Mouse (Mus musculus) stomach, embryonic 15.5 days (tissue): ENCODE measurements at regions not wholly inside any gene's neighbourhood (a gene's known extent, or its start where the extent isn't known, plus 50 kb on each side); places are given as distances from the start of the nearest gene placed in this dataset.

Experiments used
- ATAC-seq: fragments of 200-750 bp; cut with Nextera tagmentation; 2 replicates; pipeline ENCODE4 v1.8.0; 2017; ENCODE audit warnings: low read depth, moderate number of reproducible peaks, moderate TSS enrichment; ENCODE audit not compliant: insufficient read depth, low FRiP score
- H3K27ac ChIP-seq: fragments of 300-500 bp; sonication (generic); 2 replicates; pipeline ENCODE4 v1.5.1; 2015; ENCODE audit warnings: mild to moderate bottlenecking, inconsistent platforms
- H3K27me3 ChIP-seq: fragments of 300-500 bp; sonication (generic); replicated peaks from 2 replicates; pipeline ENCODE4 v1.6.1; 2015; ENCODE audit warnings: inconsistent platforms
- H3K36me3 ChIP-seq: fragments of 300-500 bp; sonication (generic); 2 replicates; pipeline ENCODE4 v1.6.1; 2015; ENCODE audit warnings: inconsistent platforms
- H3K4me1 ChIP-seq: fragments of 300-500 bp; sonication (generic); 2 replicates; pipeline ENCODE4 v1.6.1; 2015; ENCODE audit warnings: inconsistent platforms
- H3K4me2 ChIP-seq: fragments of 300-500 bp; sonication (generic); 2 replicates; pipeline ENCODE4 v1.6.1; 2015; ENCODE audit warnings: mild to moderate bottlenecking, inconsistent platforms
- H3K4me3 ChIP-seq: fragments of 300-500 bp; sonication (generic); replicated peaks from 2 replicates; pipeline ENCODE4 v1.5.1; 2015; ENCODE audit warnings: inconsistent platforms
- H3K9ac ChIP-seq: fragments of 300-500 bp; sonication (generic); 2 replicates; pipeline ENCODE4 v1.6.1; 2015; ENCODE audit warnings: inconsistent platforms
- H3K9me3 ChIP-seq: fragments of 300-500 bp; sonication (generic); 2 replicates; pipeline ENCODE4 v1.6.1; 2016; ENCODE audit warnings: inconsistent platforms
- WGBS: fragments of 180-500 bp; shearing (Covaris S2); methylation state at CpG from one replicate; pipeline ENCODE4 v1.1.7; 2015; 5-methylcytosine and 5-hydroxymethylcytosine counted together

DNA sequence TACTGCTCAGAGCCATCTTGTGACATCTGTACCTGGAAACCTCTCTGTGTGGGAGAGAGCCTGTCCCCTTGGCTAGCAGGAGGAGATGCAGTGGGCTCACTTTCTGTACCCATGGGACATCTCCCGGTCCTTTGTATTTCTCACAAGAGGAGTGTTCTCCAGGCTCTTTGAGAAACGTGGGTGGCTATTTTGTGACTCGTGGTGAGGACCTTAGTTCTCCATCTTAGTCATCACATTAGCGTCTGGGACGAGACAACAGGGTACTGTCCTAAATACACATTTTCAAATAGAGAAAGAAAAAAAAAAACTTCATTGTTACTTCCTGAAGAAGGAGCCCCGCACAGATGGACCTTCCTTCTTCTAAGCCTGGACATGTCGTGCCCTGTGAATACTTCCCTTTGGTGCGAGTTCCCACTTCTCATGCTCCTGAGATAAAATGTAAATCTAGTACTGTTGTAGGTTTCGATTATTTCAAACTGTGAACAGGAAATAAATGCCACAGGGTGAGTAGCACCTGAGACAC, 366.8 kb upstream of the Runx1 start:
- no peak for ATAC-seq
- H3K9ac ChIP-seq: no peak overlapping the region
- no peak overlapping the region for H3K27ac ChIP-seq
- H3K4me2 ChIP-seq: no peak overlapping the region
- H3K27me3 ChIP-seq: no peaks in the 10 kb centered on the region
- 74% methylated on average over 9 of the region's 9 CpGs for WGBS
- H3K4me1 ChIP-seq: no peaks in the 10 kb centered on the region
- H3K36me3 ChIP-seq: no peaks in the 10 kb centered on the region
- no peak overlapping the region for H3K4me3 ChIP-seq
- H3K9me3 ChIP-seq: no peaks in the 10 kb centered on the region

DNA sequence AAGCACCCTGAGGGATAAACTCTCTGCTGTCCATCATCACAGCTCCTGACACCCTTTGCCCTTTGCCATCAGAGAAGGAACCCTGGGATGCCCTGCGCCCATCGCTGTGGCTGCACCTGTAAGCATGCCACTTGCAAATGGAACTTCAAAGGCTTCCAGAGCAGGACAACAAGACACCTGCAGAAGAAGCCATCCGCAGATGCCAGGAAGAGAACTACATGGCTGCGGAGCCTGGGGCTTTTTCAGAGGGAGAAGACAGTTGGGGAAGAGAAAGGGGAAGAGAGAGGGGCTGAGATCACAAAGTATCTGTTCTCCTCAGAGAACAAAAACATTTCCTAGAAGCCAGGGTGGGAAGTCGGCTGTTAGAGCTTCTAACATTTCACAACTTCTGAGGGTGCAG, 365.2 kb upstream of the Runx1 start:
- Histone ChIP-seq H3K9ac (no peak overlapping the region), H3K4me2 (no peak overlapping the region), H3K36me3 (no peaks in the 10 kb centered on the region), H3K27ac (no peak overlapping the region), H3K4me1 (no peaks in the 10 kb centered on the region), H3K9me3 (no peaks in the 10 kb centered on the region), H3K4me3 (no peak overlapping the region), H3K27me3 (no peaks in the 10 kb centered on the region)
- 80% methylated on average over 5 of the region's 5 CpGs for WGBS
- ATAC-seq: no peak

DNA sequence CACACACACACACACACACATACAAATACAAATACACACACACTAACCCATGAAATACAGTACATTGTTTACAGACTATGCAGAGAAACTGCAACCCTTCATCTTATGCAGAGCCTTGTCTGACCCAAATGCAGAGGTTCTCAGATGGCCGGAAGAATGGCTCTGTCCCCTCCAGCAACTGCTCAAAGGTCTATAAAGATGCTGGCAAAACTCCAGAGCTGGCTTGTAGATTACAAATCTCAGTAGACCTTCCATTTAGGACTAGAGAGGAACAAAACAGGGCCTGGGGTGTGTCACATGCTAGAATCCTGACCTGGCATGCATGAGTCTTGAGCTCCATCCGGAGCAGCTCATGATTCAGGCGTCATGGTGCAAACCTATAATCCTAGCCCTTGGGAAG, 364.4 kb upstream of the Runx1 start:
- no peak overlapping the region for H3K27ac ChIP-seq
- H3K4me3 ChIP-seq: no peak overlapping the region
- 48% methylated on average over 3 of the region's 3 CpGs for WGBS
- H3K36me3 ChIP-seq: no peaks in the 10 kb centered on the region
- no peak overlapping the region for H3K9ac ChIP-seq
- no peak for ATAC-seq
- no peak overlapping the region for H3K4me2 ChIP-seq
- no peaks in the 10 kb centered on the region for H3K4me1 ChIP-seq
- H3K9me3 ChIP-seq: no peaks in the 10 kb centered on the region
- no peaks in the 10 kb centered on the region for H3K27me3 ChIP-seq

DNA sequence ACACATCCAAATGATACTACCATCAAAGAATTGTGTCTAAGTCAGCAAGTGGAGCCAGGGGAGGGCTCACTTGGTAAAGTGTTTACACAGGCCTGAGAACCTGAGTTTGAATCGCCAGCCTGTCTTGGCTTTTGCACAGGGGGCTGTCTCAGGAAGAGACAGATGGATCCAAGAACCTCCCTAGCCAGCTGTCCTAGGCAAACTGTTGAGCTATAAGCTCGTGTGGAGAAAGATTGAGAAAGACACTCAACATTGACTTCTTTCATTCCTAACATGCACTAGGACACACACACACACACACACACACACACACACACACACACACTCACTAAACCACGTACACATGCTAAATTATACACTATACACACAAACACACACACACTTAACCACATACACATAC, 363.9 kb upstream of the Runx1 start:
- Histone ChIP-seq H3K9me3 (no peaks in the 10 kb centered on the region), H3K36me3 (no peaks in the 10 kb centered on the region), H3K4me2 (no peak overlapping the region), H3K27me3 (no peaks in the 10 kb centered on the region), H3K9ac (no peak overlapping the region), H3K4me1 (no peaks in the 10 kb centered on the region), H3K4me3 (no peak overlapping the region), H3K27ac (no peak overlapping the region)
- 41% methylated on average over 3 of the region's 3 CpGs for WGBS
- no peak for ATAC-seq

DNA sequence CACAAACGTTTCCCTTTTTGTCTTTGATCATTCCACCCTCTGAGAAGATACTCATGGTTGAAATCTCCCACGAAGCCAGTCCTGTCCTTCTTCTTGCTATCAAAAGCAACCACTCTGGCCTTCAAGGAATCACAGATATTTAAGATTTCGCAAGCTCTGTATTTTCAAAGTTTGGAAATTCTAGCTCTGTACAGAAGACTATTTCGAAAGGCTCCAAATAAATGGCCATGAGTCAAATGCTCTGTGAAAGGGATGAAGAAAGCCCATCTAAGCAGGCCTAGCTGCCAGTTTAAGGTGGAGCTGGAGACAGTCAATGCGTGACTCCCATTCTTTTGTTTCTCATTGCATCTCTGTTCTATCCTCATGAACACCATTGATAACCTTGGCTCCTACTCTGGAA, 363.5 kb upstream of the Runx1 start:
- Histone ChIP-seq H3K36me3 (no peaks in the 10 kb centered on the region), H3K27me3 (no peaks in the 10 kb centered on the region), H3K4me2 (no peak overlapping the region), H3K9ac (no peak overlapping the region), H3K9me3 (no peaks in the 10 kb centered on the region), H3K4me3 (no peak overlapping the region), H3K27ac (no peak overlapping the region), H3K4me1 (no peaks in the 10 kb centered on the region)
- 77% methylated on average over 5 of the region's 5 CpGs for WGBS
- no peak for ATAC-seq

DNA sequence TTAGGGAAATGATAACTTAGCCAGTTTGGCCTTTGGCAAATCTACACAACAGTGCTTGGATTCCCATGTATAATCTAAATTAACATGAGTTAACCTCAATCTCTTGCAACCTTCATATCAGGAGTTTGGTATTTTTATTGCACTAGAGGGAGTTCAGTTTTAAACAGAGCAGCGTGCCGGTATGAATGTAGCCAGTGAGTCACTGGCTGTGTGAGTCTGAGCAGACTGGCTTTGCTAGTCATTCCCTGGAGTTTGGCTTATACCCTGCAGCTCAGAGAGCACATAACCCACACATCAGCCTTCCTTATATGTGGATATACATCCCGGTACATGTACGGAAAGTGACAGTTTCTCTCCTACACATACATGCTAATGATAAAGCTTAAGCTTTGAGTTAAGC, 360.6 kb upstream of the Runx1 start:
- no peaks in the 10 kb centered on the region for H3K27me3 ChIP-seq
- no peak for ATAC-seq
- H3K4me1 ChIP-seq: no peaks in the 10 kb centered on the region
- no peak overlapping the region for H3K4me2 ChIP-seq
- 70% methylated on average over 4 of the region's 4 CpGs for WGBS
- H3K9me3 ChIP-seq: no peaks in the 10 kb centered on the region
- no peak overlapping the region for H3K27ac ChIP-seq
- H3K9ac ChIP-seq: no peak overlapping the region
- H3K4me3 ChIP-seq: no peak overlapping the region
- no peaks in the 10 kb centered on the region for H3K36me3 ChIP-seq

DNA sequence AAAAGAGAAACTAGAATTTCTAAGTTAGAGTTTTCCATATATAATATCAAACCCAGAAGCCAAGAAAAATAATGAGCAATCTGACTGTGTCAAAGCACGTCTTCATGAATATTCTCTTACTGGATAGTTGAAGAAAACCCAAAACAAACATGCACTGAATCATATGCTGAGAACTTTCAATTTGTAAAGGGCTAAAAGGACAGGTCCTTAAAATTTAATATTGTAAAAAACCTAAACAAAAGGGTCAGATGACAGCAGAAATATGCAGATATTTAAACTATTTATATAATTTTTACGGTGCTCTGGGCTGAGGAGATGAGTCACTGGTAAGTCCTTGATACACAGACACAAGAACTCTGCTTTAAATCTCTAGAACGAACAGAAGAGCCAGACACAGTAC, 356.7 kb upstream of the Runx1 start:
- ATAC-seq: no peak
- H3K4me3 ChIP-seq: no peak overlapping the region
- no peak overlapping the region for H3K4me2 ChIP-seq
- no peaks in the 10 kb centered on the region for H3K9me3 ChIP-seq
- no peaks in the 10 kb centered on the region for H3K27me3 ChIP-seq
- 35% methylated on average over 3 of the region's 3 CpGs for WGBS
- H3K36me3 ChIP-seq: no peaks in the 10 kb centered on the region
- no peak overlapping the region for H3K27ac ChIP-seq
- H3K4me1 ChIP-seq: no peaks in the 10 kb centered on the region
- no peak overlapping the region for H3K9ac ChIP-seq

DNA sequence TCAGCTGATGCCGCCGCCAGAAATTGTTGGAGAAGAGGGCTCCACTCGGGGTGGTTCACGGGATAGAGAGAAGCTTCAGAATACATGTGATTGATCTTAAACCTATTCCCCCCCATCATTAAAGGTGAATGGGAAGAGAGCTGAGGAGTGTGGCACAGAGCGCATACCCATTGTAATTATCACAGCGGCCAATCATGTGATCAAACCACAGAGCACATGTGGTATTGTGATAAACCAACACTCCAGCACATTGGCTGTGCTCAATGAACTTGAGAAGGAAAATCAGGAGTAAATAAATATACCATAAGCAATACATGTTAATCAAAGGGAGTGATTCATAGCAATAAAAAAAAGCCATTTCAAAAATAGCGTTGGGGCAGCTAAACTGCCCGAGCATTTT, 355.5 kb upstream of the Runx1 start:
- no peaks in the 10 kb centered on the region for H3K36me3 ChIP-seq
- no peak overlapping the region for H3K4me3 ChIP-seq
- no peaks in the 10 kb centered on the region for H3K9me3 ChIP-seq
- H3K9ac ChIP-seq: no peak overlapping the region
- WGBS: 91% methylated on average over 8 of the region's 8 CpGs
- no peak overlapping the region for H3K27ac ChIP-seq
- H3K27me3 ChIP-seq: no peaks in the 10 kb centered on the region
- no peak overlapping the region for H3K4me2 ChIP-seq
- no peaks in the 10 kb centered on the region for H3K4me1 ChIP-seq
- ATAC-seq: no peak

DNA sequence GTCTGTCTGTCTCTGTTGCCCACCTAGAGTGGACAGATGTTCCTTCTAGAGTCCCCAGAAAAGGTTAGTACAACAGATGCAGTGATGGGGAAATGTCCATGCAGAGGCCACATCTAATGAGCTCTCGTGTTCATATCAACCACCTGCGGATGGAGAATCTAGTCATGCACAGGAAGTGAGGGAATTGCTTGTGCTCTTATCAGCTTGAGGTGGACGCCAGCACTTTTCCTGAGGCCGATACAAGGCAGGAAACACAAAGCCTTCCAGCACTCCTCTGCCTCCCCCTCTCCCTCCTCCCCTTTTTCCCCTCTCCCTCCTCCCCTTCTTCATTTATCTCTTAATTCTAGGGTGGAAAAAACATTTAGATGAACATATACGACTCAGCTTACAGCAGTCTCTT, 354.3 kb upstream of the Runx1 start:
- WGBS: 46% methylated on average over 5 of the region's 5 CpGs
- no peak for ATAC-seq
- H3K4me3 ChIP-seq: no peak overlapping the region

DNA sequence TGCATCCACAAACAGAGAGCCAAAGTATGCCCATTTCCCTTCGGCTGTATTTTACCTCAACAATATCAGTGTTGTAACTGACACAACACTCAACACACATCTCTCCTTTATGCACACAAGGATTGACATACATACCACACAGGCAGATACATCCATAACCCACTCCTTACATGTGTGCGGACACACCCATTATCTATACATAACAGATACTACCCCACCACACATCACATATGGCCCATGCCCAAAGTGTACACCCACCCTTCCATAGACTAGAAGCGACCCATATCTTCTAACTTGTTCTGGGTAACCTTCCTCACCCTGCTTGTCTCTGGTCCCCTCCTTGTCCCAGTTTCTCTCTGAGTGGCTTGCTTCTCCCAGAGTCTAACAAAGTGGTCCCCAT, 340.7 kb upstream of the Runx1 start:
- no peaks in the 10 kb centered on the region for H3K4me1 ChIP-seq
- no peak overlapping the region for H3K4me2 ChIP-seq
- no peak overlapping the region for H3K27ac ChIP-seq
- H3K9me3 ChIP-seq: no peaks in the 10 kb centered on the region
- H3K36me3 ChIP-seq: no peaks in the 10 kb centered on the region
- WGBS: 93% methylated on average over 3 of the region's 3 CpGs
- no peaks in the 10 kb centered on the region for H3K27me3 ChIP-seq
- no peak overlapping the region for H3K4me3 ChIP-seq
- no peak overlapping the region for H3K9ac ChIP-seq
- ATAC-seq: no peak

More for the DNA sequence above, 354.3 kb upstream of the Runx1 start:
- Histone ChIP-seq H3K27me3 (no peaks in the 10 kb centered on the region), H3K4me2 (no peak overlapping the region), H3K36me3 (no peaks in the 10 kb centered on the region), H3K27ac (no peak overlapping the region), H3K9ac (no peak overlapping the region), H3K4me1 (no peaks in the 10 kb centered on the region), H3K9me3 (no peaks in the 10 kb centered on the region)

DNA sequence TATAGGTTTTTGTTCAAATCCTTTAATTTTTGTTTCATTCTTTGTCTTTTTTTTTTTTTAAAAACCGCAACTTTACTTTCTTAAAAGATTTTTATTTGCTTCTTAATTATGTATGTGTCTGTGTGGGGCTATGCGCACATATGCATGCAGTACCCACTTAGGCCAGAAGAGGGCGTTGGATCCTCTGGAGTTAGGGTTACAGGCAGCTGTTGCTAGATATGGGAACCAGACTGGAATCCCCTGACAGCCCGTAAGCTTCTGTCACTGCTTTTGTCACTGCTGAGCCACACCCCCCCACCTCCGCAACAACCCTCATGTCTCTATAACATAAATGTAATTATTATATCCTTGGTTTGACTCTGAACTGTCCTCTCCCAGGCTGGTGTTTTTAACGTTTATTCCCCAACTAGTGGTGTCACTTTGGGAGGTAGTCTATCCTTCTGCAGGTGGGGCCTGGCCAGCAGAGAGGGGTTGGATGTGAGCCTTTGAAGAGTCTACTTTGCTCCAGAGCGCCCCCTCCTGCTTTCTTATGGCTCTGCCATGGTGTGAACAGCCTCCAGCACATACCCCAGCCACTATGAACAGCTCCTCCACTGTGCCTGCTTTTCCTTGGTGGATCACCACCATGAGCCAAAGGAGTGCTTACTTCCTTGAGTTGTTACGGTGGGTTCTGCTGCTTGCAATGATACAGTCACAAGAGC, 332.7 kb upstream of the Runx1 start:
- no peak overlapping the region for H3K4me2 ChIP-seq
- H3K4me1 ChIP-seq: no peaks in the 10 kb centered on the region
- H3K4me3 ChIP-seq: no peak overlapping the region
- H3K9ac ChIP-seq: no peak overlapping the region
- H3K9me3 ChIP-seq: no peaks in the 10 kb centered on the region
- no peaks in the 10 kb centered on the region for H3K27me3 ChIP-seq
- WGBS: 81% methylated on average over 8 of the region's 8 CpGs
- H3K36me3 ChIP-seq: no peaks in the 10 kb centered on the region
- no peak for ATAC-seq
- no peak overlapping the region for H3K27ac ChIP-seq

DNA sequence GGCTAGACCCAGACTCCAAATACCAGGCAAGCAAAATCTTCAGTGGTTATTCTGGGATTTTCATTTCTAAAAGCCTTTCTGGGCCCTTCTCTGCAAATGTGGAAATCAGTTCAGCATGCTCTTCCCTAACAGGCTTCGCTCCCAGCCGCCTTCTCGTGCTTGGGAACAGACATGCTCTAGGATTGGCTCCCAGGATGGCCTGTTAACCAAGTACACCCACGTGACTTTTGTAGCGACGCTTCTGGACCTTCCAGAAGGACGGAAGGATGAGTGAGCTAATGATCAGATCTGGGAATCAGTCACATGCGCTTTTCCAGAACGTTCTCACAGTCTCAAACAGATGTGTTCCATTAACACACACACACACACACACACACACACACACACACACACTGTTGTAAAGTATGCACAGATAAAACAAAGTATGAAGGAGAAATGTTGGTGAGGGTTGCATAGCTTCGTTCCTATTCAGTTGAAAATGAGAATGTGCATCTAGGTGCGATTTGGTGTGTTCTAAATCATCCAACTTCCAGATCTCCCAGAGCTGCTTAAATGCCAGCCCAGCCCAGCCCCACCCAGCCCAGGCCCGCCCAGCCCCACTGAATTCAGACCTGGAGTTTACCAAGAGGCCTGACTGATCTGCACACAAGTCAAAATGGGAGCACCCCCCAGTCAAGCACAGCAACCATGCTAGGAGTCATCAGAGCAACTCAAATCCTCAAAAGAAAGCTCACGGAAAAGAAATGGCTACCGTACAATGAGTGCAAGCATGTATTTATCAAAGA, 327.8 kb upstream of the Runx1 start:
- H3K27me3 ChIP-seq: no peaks in the 10 kb centered on the region
- no peak overlapping the region for H3K9ac ChIP-seq
- 77% methylated on average over 14 of the region's 14 CpGs for WGBS
- H3K4me3 ChIP-seq: no peak overlapping the region
- no peak overlapping the region for H3K4me2 ChIP-seq
- no peaks in the 10 kb centered on the region for H3K9me3 ChIP-seq
- H3K4me1 ChIP-seq: no peaks in the 10 kb centered on the region
- H3K27ac ChIP-seq: no peak overlapping the region
- no peak for ATAC-seq
- no peaks in the 10 kb centered on the region for H3K36me3 ChIP-seq
